Mouse (Mus musculus) kidney, adult 2 months (tissue): ENCODE measurements around the gene Ppp2ca. TPM values are rescaled to one million over a fixed set of nuclear protein-coding genes. Genes with fewer than 3 reads are reported as not detected.
A peak's percentile ranks its signal among the peaks of the same experiment; 100 is the strongest.

Source experiments
- DNase-seq: peaks from one replicate; pipeline ENCODE4 v3.0.0; 2021
- H3K27ac ChIP-seq: fragments of 200-500 bp; 2 replicates; pipeline ENCODE4 v1.5.1; 2012; ENCODE audit warnings: low read depth, low read length, control low read depth, inconsistent platforms; ENCODE audit not compliant: insufficient read depth
- H3K27me3 ChIP-seq: fragments of 200-500 bp; replicated peaks from 2 replicates; pipeline ENCODE4 v1.6.1; 2012; ENCODE audit warnings: mild to moderate bottlenecking, moderate library complexity, low read length, inconsistent platforms; ENCODE audit not compliant: control insufficient read depth, insufficient read depth
- H3K36me3 ChIP-seq: fragments of 200-500 bp; 2 replicates; pipeline ENCODE4 v1.6.1; 2012; ENCODE audit warnings: mild to moderate bottlenecking, moderate library complexity, low read length, inconsistent platforms; ENCODE audit not compliant: control insufficient read depth, insufficient read depth
- H3K4me1 ChIP-seq: fragments of 200-500 bp; 2 replicates; pipeline ENCODE4 v1.6.1; 2011; ENCODE audit warnings: low read length; ENCODE audit not compliant: control insufficient read depth, insufficient read depth
- H3K4me3 ChIP-seq: fragments of 200-500 bp; 2 replicates; pipeline ENCODE4 v1.5.1; 2011; ENCODE audit warnings: mild to moderate bottlenecking, low read depth, low read length, control low read depth; ENCODE audit not compliant: insufficient read depth
- CTCF ChIP-seq: fragments of 200-500 bp; conservative IDR thresholded peaks from 2 replicates; pipeline ENCODE4 v1.5.1; 2011; ENCODE audit warnings: low read depth, mild to moderate bottlenecking, control low read depth, low read length, moderate library complexity, mixed read lengths; ENCODE audit not compliant: insufficient read depth, insufficient read length
- POLR2A ChIP-seq: fragments of 200-500 bp; IDR thresholded peaks from one replicate; pipeline ENCODE4 v1.6.1; 2011; ENCODE audit warnings: low read depth, low read length, control low read depth
- WGBS: fragments of 180-500 bp; shearing (Covaris S2); methylation state at CpG from one replicate; pipeline ENCODE4 v1.1.7; 2018; 5-methylcytosine and 5-hydroxymethylcytosine counted together
- polyA plus RNA-seq: library from polyadenylated mRNA; depleted of rRNA; stranded (reverse); fragments of >200 nt; gene quantifications from 2 replicates; pipeline ENCODE4 v1.2.3, GENCODE M21; 2012; rRNA removed

Gene Ppp2ca
- 30.9 and 38.0 TPM in 2 replicates for polyA plus RNA-seq

GRCm38 (mm10) chr11:52098398-52098946 is at the start of gene Ppp2ca:
TSS of gene Ppp2ca (plus strand) at chr11:52098681.
- TF ChIP-seq CTCF (no peak), POLR2A (peak; percentile 63)

GRCm38 (mm10) chr11:52053371-52053770 is 45.1 kb upstream of the Ppp2ca start:
- no peak for DNase-seq
- no peaks in the 10 kb centered on the region for H3K36me3 ChIP-seq
- H3K27ac ChIP-seq: no peak overlapping the region
- no peaks in the 10 kb centered on the region for H3K4me1 ChIP-seq
- no peaks in the 10 kb centered on the region for H3K27me3 ChIP-seq
- WGBS: 73% methylated on average over 6 of the region's 6 CpGs
- TF ChIP-seq POLR2A (no peak), CTCF (no peak)
- no peak overlapping the region for H3K4me3 ChIP-seq

More at GRCm38 (mm10) chr11:52098398-52098946, at the start of gene Ppp2ca:
- Histone ChIP-seq H3K4me1 (peaks cover 21% of the 10 kb centered on the region; the same call in 1 of the 2 replicates), H3K27me3 (no peaks in the 10 kb centered on the region), H3K27ac (peak within 1 kb of the TSS; percentile 97), H3K4me3 (peak within 1 kb of the TSS; percentile 95), H3K36me3 (no peaks in the 10 kb centered on the region)
- DNase-seq: peak; percentile 99
- under 1% methylated on average over 53 of the region's 53 CpGs for WGBS

GRCm38 (mm10) chr11:52054728-52055127 is 43.8 kb upstream of the Ppp2ca start:
- no peak overlapping the region for H3K4me3 ChIP-seq
- no peak for DNase-seq
- no peaks in the 10 kb centered on the region for H3K36me3 ChIP-seq
- H3K4me1 ChIP-seq: no peaks in the 10 kb centered on the region
- TF ChIP-seq CTCF (no peak), POLR2A (no peak)
- WGBS: 87% methylated on average over 3 of the region's 3 CpGs
- no peaks in the 10 kb centered on the region for H3K27me3 ChIP-seq
- no peak overlapping the region for H3K27ac ChIP-seq

- Histone ChIP-seq H3K27ac (no peak overlapping the region), H3K27me3 (no peaks in the 10 kb centered on the region), H3K4me3 (no peak overlapping the region), H3K36me3 (no peaks in the 10 kb centered on the region), H3K4me1 (no peaks in the 10 kb centered on the region)
- DNase-seq: no peak
- WGBS: 82% methylated on average over 5 of the region's 5 CpGs
- TF ChIP-seq POLR2A: no peak
- TF ChIP-seq CTCF: no peak
These were observed 42.3 kb upstream of the Ppp2ca start for GRCm38 (mm10) chr11:52056198-52056597.

- TF ChIP-seq CTCF (no peak), POLR2A (no peak)
- Histone ChIP-seq H3K4me3 (no peak overlapping the region), H3K4me1 (no peaks in the 10 kb centered on the region), H3K36me3 (no peaks in the 10 kb centered on the region), H3K27me3 (no peaks in the 10 kb centered on the region), H3K27ac (no peak overlapping the region)
- 35% methylated on average over 5 of the region's 5 CpGs for WGBS
- DNase-seq: peak; percentile 56
These were observed 39.5 kb upstream of the Ppp2ca start for GRCm38 (mm10) chr11:52059001-52059400.

- no peaks in the 10 kb centered on the region for H3K4me1 ChIP-seq
- DNase-seq: no peak
- H3K27me3 ChIP-seq: no peaks in the 10 kb centered on the region
- TF ChIP-seq POLR2A (no peak), CTCF (no peak)
- H3K4me3 ChIP-seq: no peak overlapping the region
- no peaks in the 10 kb centered on the region for H3K36me3 ChIP-seq
- WGBS: 92% methylated on average over 4 of the region's 4 CpGs
- no peak overlapping the region for H3K27ac ChIP-seq
These were observed 38.2 kb upstream of the Ppp2ca start for GRCm38 (mm10) chr11:52060315-52060714.

GRCm38 (mm10) chr11:52062406-52062805 is 36.1 kb upstream of the Ppp2ca start:
- DNase-seq: no peak
- H3K36me3 ChIP-seq: no peaks in the 10 kb centered on the region
- no peaks in the 10 kb centered on the region for H3K4me1 ChIP-seq
- no peak overlapping the region for H3K4me3 ChIP-seq
- WGBS: 95% methylated on average over 5 of the region's 5 CpGs
- no peaks in the 10 kb centered on the region for H3K27me3 ChIP-seq
- TF ChIP-seq POLR2A (no peak), CTCF (no peak)
- no peak overlapping the region for H3K27ac ChIP-seq
